Mouse (Mus musculus) forebrain, embryonic 13.5 days (tissue): ENCODE measurements at regions not wholly inside any gene's neighbourhood (a gene's known extent, or its start where the extent isn't known, plus 50 kb on each side); places are given as distances from the start of the nearest gene placed in this dataset.

Source experiments
- ATAC-seq: fragments of 200-750 bp; cut with Nextera tagmentation; 2 replicates; pipeline ENCODE4 v1.8.0; 2017
- H3K27ac ChIP-seq: fragments of 300-500 bp; sonication (generic); 2 replicates; pipeline ENCODE4 v1.5.1; 2015; ENCODE audit warnings: inconsistent platforms, mild to moderate bottlenecking, moderate library complexity
- H3K27me3 ChIP-seq: fragments of 300-500 bp; sonication (generic); 2 replicates; pipeline ENCODE4 v1.6.1; 2015; ENCODE audit warnings: mild to moderate bottlenecking, inconsistent platforms
- H3K36me3 ChIP-seq: fragments of 300-500 bp; sonication (generic); 2 replicates; pipeline ENCODE4 v1.6.1; 2015; ENCODE audit warnings: mild to moderate bottlenecking, inconsistent platforms; ENCODE audit not compliant: poor library complexity, severe bottlenecking
- H3K4me1 ChIP-seq: fragments of 300-500 bp; sonication (generic); 2 replicates; pipeline ENCODE4 v1.6.1; 2015; ENCODE audit warnings: inconsistent platforms
- H3K4me2 ChIP-seq: fragments of 300-500 bp; sonication (generic); 2 replicates; pipeline ENCODE4 v1.6.1; 2015; ENCODE audit warnings: inconsistent platforms, mild to moderate bottlenecking, moderate library complexity
- H3K4me3 ChIP-seq: fragments of 300-500 bp; sonication (generic); 2 replicates; pipeline ENCODE4 v1.5.1; 2015; ENCODE audit warnings: mild to moderate bottlenecking, inconsistent platforms
- H3K9ac ChIP-seq: fragments of 300-500 bp; sonication (generic); 2 replicates; pipeline ENCODE4 v1.6.1; 2015; ENCODE audit warnings: mild to moderate bottlenecking, inconsistent platforms
- H3K9me3 ChIP-seq: fragments of 300-500 bp; sonication (generic); replicated peaks from 2 replicates; pipeline ENCODE4 v1.6.1; 2016; ENCODE audit warnings: inconsistent platforms
- WGBS: fragments of 180-500 bp; shearing (Covaris S2); methylation state at CpG from one replicate; pipeline ENCODE4 v1.1.7; 2015; 5-methylcytosine and 5-hydroxymethylcytosine counted together

GRCm38 (mm10) chr6:135642711-135643110 is 280.4 kb downstream of the Emp1 start:
- no peak overlapping the region for H3K9ac ChIP-seq
- no peaks in the 10 kb centered on the region for H3K4me1 ChIP-seq
- H3K27ac ChIP-seq: no peak overlapping the region
- ATAC-seq: no peak
- no peak overlapping the region for H3K4me3 ChIP-seq
- H3K27me3 ChIP-seq: no peaks in the 10 kb centered on the region
- H3K4me2 ChIP-seq: no peak overlapping the region
- WGBS: 81% methylated on average over 5 of the region's 5 CpGs
- H3K36me3 ChIP-seq: no peaks in the 10 kb centered on the region
- no peaks in the 10 kb centered on the region for H3K9me3 ChIP-seq

- Histone ChIP-seq H3K27me3 (no peaks in the 10 kb centered on the region), H3K27ac (no peak overlapping the region), H3K4me1 (no peaks in the 10 kb centered on the region), H3K9ac (no peak overlapping the region), H3K4me3 (no peak overlapping the region), H3K36me3 (no peaks in the 10 kb centered on the region), H3K4me2 (no peak overlapping the region), H3K9me3 (no peaks in the 10 kb centered on the region)
- WGBS: 78% methylated on average over 1 of the region's 1 CpGs
- ATAC-seq: no peak
These were observed 283.8 kb downstream of the Emp1 start for GRCm38 (mm10) chr6:135646177-135646576.

GRCm38 (mm10) chr6:135653002-135653401 is 290.7 kb downstream of the Emp1 start:
- Histone ChIP-seq H3K4me2 (no peak overlapping the region), H3K9me3 (no peaks in the 10 kb centered on the region), H3K4me1 (no peaks in the 10 kb centered on the region), H3K4me3 (no peak overlapping the region), H3K36me3 (no peaks in the 10 kb centered on the region), H3K9ac (no peak overlapping the region), H3K27ac (no peak overlapping the region), H3K27me3 (no peaks in the 10 kb centered on the region)
- 86% methylated on average over 3 of the region's 3 CpGs for WGBS
- no peak for ATAC-seq

- H3K9me3 ChIP-seq: no peaks in the 10 kb centered on the region
- no peak for ATAC-seq
- H3K27me3 ChIP-seq: no peaks in the 10 kb centered on the region
- no peak overlapping the region for H3K4me3 ChIP-seq
- no peak overlapping the region for H3K9ac ChIP-seq
- 94% methylated on average over 3 of the region's 3 CpGs for WGBS
- no peak overlapping the region for H3K27ac ChIP-seq
- H3K36me3 ChIP-seq: no peaks in the 10 kb centered on the region
- no peaks in the 10 kb centered on the region for H3K4me1 ChIP-seq
- H3K4me2 ChIP-seq: no peak overlapping the region
These were observed 300.0 kb downstream of the Emp1 start for GRCm38 (mm10) chr6:135662386-135662785.

- H3K9ac ChIP-seq: no peak overlapping the region
- no peaks in the 10 kb centered on the region for H3K27me3 ChIP-seq
- H3K4me3 ChIP-seq: no peak overlapping the region
- H3K4me1 ChIP-seq: no peaks in the 10 kb centered on the region
- ATAC-seq: no peak
- H3K36me3 ChIP-seq: no peaks in the 10 kb centered on the region
- H3K9me3 ChIP-seq: no peaks in the 10 kb centered on the region
- no peak overlapping the region for H3K4me2 ChIP-seq
- no peak overlapping the region for H3K27ac ChIP-seq
- 91% methylated on average over 4 of the region's 4 CpGs for WGBS
These were observed 300.6 kb downstream of the Emp1 start for GRCm38 (mm10) chr6:135662801-135663537.
